Mouse (Mus musculus) C2C12 (cell line): ENCODE results near the gene Scn10a.

ENCODE experiments used
- CEBPB ChIP-seq: IDR thresholded peaks from one replicate; pipeline ENCODE4 v1.6.1; 2011; ENCODE audit warnings: low read depth, mild to moderate bottlenecking, control low read depth, moderate library complexity
- CTCF ChIP-seq: IDR thresholded peaks from one replicate; pipeline ENCODE4 v1.5.1; 2011; ENCODE audit not compliant: control insufficient read depth, insufficient read depth, insufficient read length
- FOSL1 ChIP-seq: IDR thresholded peaks from one replicate; pipeline ENCODE4 v1.8.0; 2011; ENCODE audit warnings: mild to moderate bottlenecking, low read length; ENCODE audit not compliant: poor library complexity, insufficient read depth, severe bottlenecking
- MAX ChIP-seq: IDR thresholded peaks from one replicate; pipeline ENCODE4 v1.6.1; 2011; ENCODE audit warnings: mild to moderate bottlenecking, control low read depth
- MYOD1 ChIP-seq: IDR thresholded peaks from one replicate; pipeline ENCODE4 v1.6.1; 2011; ENCODE audit warnings: low read depth; ENCODE audit not compliant: control insufficient read depth, insufficient read length
- MYOG ChIP-seq: IDR thresholded peaks from one replicate; pipeline ENCODE4 v1.6.1; 2011; ENCODE audit not compliant: control insufficient read depth, insufficient read length; ENCODE audit errors: extremely low read depth
- USF1 ChIP-seq: IDR thresholded peaks from one replicate; pipeline ENCODE4 v1.6.1; 2011; ENCODE audit warnings: low read depth, mild to moderate bottlenecking, control low read depth, moderate library complexity

GRCm38 (mm10) chr9:119575732-119576131 lies 143.4 kb downstream of the Scn10a start:
- TF ChIP-seq CTCF (no peak), MYOD1 (no peak), MAX (no peak), CEBPB (no peak), USF1 (no peak), MYOG (no peak), FOSL1 (no peak)
